Mouse (Mus musculus) erythroblast, embryonic 14.5 days (primary cell): Measurements from ENCODE around the gene Olfr544.

Source experiments
- GATA1 ChIP-seq: IDR thresholded peaks from 2 replicates; pipeline ENCODE4 v1.6.1; 2012; ENCODE audit warnings: low read length, inconsistent platforms, mixed read lengths
- TAL1 ChIP-seq: IDR thresholded peaks from 3 replicates; pipeline ENCODE4 v1.6.1; 2012; ENCODE audit warnings: low read length, inconsistent platforms, mixed read lengths

- TF ChIP-seq TAL1 (no peak), GATA1 (no peak)
Measured at GRCm38 (mm10) chr7:102534449-102534848, 46.3 kb upstream of the Olfr544 start, which contains the start of gene Olfr547.
